Mouse (Mus musculus) CH12.LX (cell line): Measurements from ENCODE around the gene Tlk2. TPM values are rescaled to one million over a fixed set of nuclear protein-coding genes. Genes with fewer than 3 reads are reported as not detected.

Experiments
- DNase-seq: peaks from one replicate; pipeline ENCODE4 v3.0.0-alpha.2; 2013; ENCODE audit errors: extremely low read depth
- H3K27ac ChIP-seq: 2 replicates; pipeline ENCODE4 v1.5.1; 2012; ENCODE audit warnings: low read depth, mild to moderate bottlenecking, control low read depth, moderate library complexity; ENCODE audit not compliant: insufficient read depth
- H3K27me3 ChIP-seq: replicated peaks from 2 replicates; pipeline ENCODE3; 2012; ENCODE audit warnings: inconsistent platforms
- H3K36me3 ChIP-seq, 2 experiments: replicated peaks in 1 of 2; 2 replicates each; pipeline versions ENCODE3 to v1.6.1; 2012; ENCODE audit warnings: inconsistent platforms in 1 of 2, low read length in 1 of 2, mild to moderate bottlenecking in 1 of 2, mixed read lengths in 1 of 2, moderate library complexity in 1 of 2; ENCODE audit not compliant: control insufficient read depth in 1 of 2, insufficient read depth in 1 of 2
- H3K4me1 ChIP-seq, 2 experiments: 2 replicates each; pipeline ENCODE4 v1.6.1; 2012; ENCODE audit warnings: inconsistent platforms in 1 of 2, moderate library complexity in 1 of 2; ENCODE audit not compliant: insufficient read depth in 2 of 2, control insufficient read depth in 1 of 2
- H3K4me2 ChIP-seq: 2 replicates; pipeline ENCODE4 v1.6.1; 2012; ENCODE audit warnings: low read depth, mild to moderate bottlenecking, control low read depth; ENCODE audit not compliant: poor library complexity, insufficient read depth, severe bottlenecking
- H3K4me3 ChIP-seq, 3 experiments: fragments of 150-350 bp in 1 of 3; sonication (generic) in 1 of 3; replicated peaks in 1 of 3; 2 replicates each; pipeline versions ENCODE3 to v1.5.1; 2011 to 2012; ENCODE audit warnings: low read depth in 2 of 3, low read length in 2 of 3, mild to moderate bottlenecking in 2 of 3, moderate library complexity in 2 of 3, control low read depth in 1 of 3, improper control_type of control experiment in 1 of 3, inconsistent platforms in 1 of 3, mixed read lengths in 1 of 3; ENCODE audit not compliant: poor library complexity in 1 of 3
- H3K79me2 ChIP-seq: replicated peaks from 2 replicates; pipeline ENCODE4 v1.6.1; 2012; ENCODE audit warnings: mild to moderate bottlenecking, moderate library complexity; ENCODE audit not compliant: control insufficient read depth, poor library complexity, insufficient read depth, severe bottlenecking; ENCODE audit errors: extremely low read depth
- H3K9ac ChIP-seq: 2 replicates; pipeline ENCODE4 v1.6.1; 2012; ENCODE audit warnings: low read depth, mild to moderate bottlenecking, control low read depth, moderate library complexity; ENCODE audit not compliant: insufficient read depth
- H3K9me3 ChIP-seq: replicated peaks from 2 replicates; pipeline ENCODE3; 2012; ENCODE audit warnings: low read length, inconsistent platforms, mixed read lengths
- CHD1 ChIP-seq: IDR thresholded peaks from 2 replicates; pipeline ENCODE4 v1.6.1; 2012; ENCODE audit warnings: low read depth, low read length, improper control_type of control experiment, inconsistent platforms
- CTCF ChIP-seq, 2 experiments: IDR thresholded peaks in 1 of 2; conservative IDR thresholded peaks in 1 of 2; 2 replicates each; pipeline ENCODE4 v1.5.1; 2011 to 2012; ENCODE audit warnings: low read depth in 2 of 2, low read length in 2 of 2, improper control_type of control experiment in 1 of 2, inconsistent platforms in 1 of 2, mild to moderate bottlenecking in 1 of 2, moderate library complexity in 1 of 2
- ELF1 ChIP-seq: IDR thresholded peaks from 2 replicates; pipeline ENCODE4 v1.6.1; 2014; ENCODE audit warnings: low read depth, mild to moderate bottlenecking, inconsistent platforms, low read length, improper control_type of control experiment
- IRF4 ChIP-seq: IDR thresholded peaks from 2 replicates; pipeline ENCODE4 v1.6.1; 2014; ENCODE audit warnings: low read depth, mild to moderate bottlenecking, inconsistent platforms, low read length, improper control_type of control experiment
- JUN ChIP-seq: IDR thresholded peaks from 2 replicates; pipeline ENCODE4 v1.6.1; 2011; ENCODE audit warnings: low read depth, mild to moderate bottlenecking, low read length, improper control_type of control experiment, moderate library complexity; ENCODE audit not compliant: insufficient read depth
- KAT2A ChIP-seq: IDR thresholded peaks from 2 replicates; pipeline ENCODE4 v1.6.1; 2012; ENCODE audit warnings: low read length, improper control_type of control experiment, inconsistent platforms; ENCODE audit not compliant: insufficient replicate concordance
- MAFK ChIP-seq: IDR thresholded peaks from 2 replicates; pipeline ENCODE4 v1.6.1; 2011; ENCODE audit warnings: low read length, improper control_type of control experiment; ENCODE audit not compliant: insufficient replicate concordance
- MYC ChIP-seq: IDR thresholded peaks from 2 replicates; pipeline ENCODE4 v1.6.1; 2011; ENCODE audit warnings: low read depth, mild to moderate bottlenecking, improper control_type of control experiment, low read length
- NRF1 ChIP-seq: IDR thresholded peaks from 2 replicates; pipeline ENCODE4 v1.6.1; 2014; ENCODE audit warnings: low read depth, mild to moderate bottlenecking, inconsistent platforms, low read length, improper control_type of control experiment, moderate library complexity
- POLR2AphosphoS2 ChIP-seq: IDR thresholded peaks from 2 replicates; pipeline ENCODE4 v1.6.1; 2011; ENCODE audit warnings: low read depth, low read length, improper control_type of control experiment
- RCOR1 ChIP-seq: conservative IDR thresholded peaks from 2 replicates; pipeline ENCODE4 v1.6.1; 2012; ENCODE audit warnings: low read depth, mild to moderate bottlenecking, inconsistent platforms, low read length, improper control_type of control experiment
- SIN3A ChIP-seq: IDR thresholded peaks from 2 replicates; pipeline ENCODE4 v1.6.1; 2012; ENCODE audit warnings: low read length, improper control_type of control experiment, inconsistent platforms
- TBP ChIP-seq: conservative IDR thresholded peaks from 2 replicates; pipeline ENCODE4 v1.6.1; 2011; ENCODE audit warnings: low read depth, low read length, improper control_type of control experiment
- TCF12 ChIP-seq: IDR thresholded peaks from 2 replicates; pipeline ENCODE4 v1.6.1; 2014; ENCODE audit warnings: low read depth, mild to moderate bottlenecking, inconsistent platforms, low read length, improper control_type of control experiment
- UBTF ChIP-seq: IDR thresholded peaks from 2 replicates; pipeline ENCODE4 v1.6.1; 2012; ENCODE audit warnings: low read depth, mild to moderate bottlenecking, inconsistent platforms, low read length, improper control_type of control experiment, moderate library complexity
- USF1 ChIP-seq: IDR thresholded peaks from 2 replicates; pipeline ENCODE4 v1.6.1; 2014; ENCODE audit warnings: low read depth, mild to moderate bottlenecking, inconsistent platforms, low read length, improper control_type of control experiment
- ZKSCAN1 ChIP-seq: IDR thresholded peaks from 2 replicates; pipeline ENCODE4 v1.6.1; 2012; ENCODE audit warnings: low read depth, inconsistent platforms, low read length, improper control_type of control experiment, borderline replicate concordance
- ZMIZ1 ChIP-seq: IDR thresholded peaks from 2 replicates; pipeline ENCODE4 v1.6.1; 2012; ENCODE audit warnings: low read depth, mild to moderate bottlenecking, inconsistent platforms, low read length, improper control_type of control experiment
- dilution Hi-C: fragments of 300-500 bp; cut with MboI; formaldehyde crosslinking; loops from 2 replicates; pipeline ENCODE4 v1.14.3; 2020; ENCODE audit warnings: low sequenced_read_pairs; ENCODE audit not compliant: extremely low pct_unique_long_range_greater_than_20kb, extremely low pct_ligation_motif_present
- in situ Hi-C: fragments of 300-500 bp; cut with MboI; formaldehyde crosslinking; loops from 3 replicates; pipeline ENCODE4 v1.14.3; 2019; ENCODE audit warnings: low sequenced_read_pairs, low pct_ligation_motif_present, low pct_unique_long_range_greater_than_20kb, mixed read lengths
- polyA plus RNA-seq: library from polyadenylated mRNA; unstranded; fragments of >175 nt; gene quantifications from 2 replicates; pipeline ENCODE4 v1.2.1, GENCODE M21; 2012; ENCODE audit warnings: low read depth; ENCODE audit not compliant: insufficient read length
- total RNA-seq, 2 experiments: library from RNA; depleted of rRNA; stranded (reverse); fragments of 300-350 nt in 1 of 2; fragments of >200 nt in 1 of 2; gene quantifications; 2 replicates each; pipeline ENCODE4 v1.2.3; 2012 to 2014

The Tlk2 gene
- total and polyA plus RNA-seq, 3 experiments, result 78.0 to 90.6 (median 85.1) TPM

- no peaks in the 10 kb centered on the region for H3K27me3 ChIP-seq
- no peak overlapping the region for H3K27ac ChIP-seq
- no peak for DNase-seq
- H3K9ac ChIP-seq, result no peak overlapping the region
- no peaks in the 10 kb centered on the region for H3K79me2 ChIP-seq
- dilution Hi-C loops (no loop called here), in situ Hi-C loops (no loop called here)
- TF ChIP-seq MAFK (no peak), MYC (no peak), JUN (no peak)
- H3K4me1 ChIP-seq, result peaks cover 0 to 4% of the 10 kb centered on the region in 2 experiments; a peak in 2 of 4 replicates
- H3K4me2 ChIP-seq, result no peak overlapping the region
- H3K9me3 ChIP-seq, result no peaks in the 10 kb centered on the region
- no peak overlapping the region for H3K4me3 ChIP-seq
- no peaks in the 10 kb centered on the region for H3K36me3 ChIP-seq
These were observed 26.2 kb upstream of the Tlk2 start for GRCm38 (mm10) chr11:105152357-105152899.

- DNase-seq, result no peak
- in situ Hi-C loops, result no loop called here
- dilution Hi-C loops, result no loop called here
- H3K9ac ChIP-seq, result no peak overlapping the region
- no peak overlapping the region for H3K4me3 ChIP-seq
- no peak overlapping the region for H3K4me2 ChIP-seq
- no peak overlapping the region for H3K27ac ChIP-seq
- H3K4me1 ChIP-seq, result peaks cover 0 to 4% of the 10 kb centered on the region in 2 experiments; a peak in 2 of 4 replicates
- no peaks in the 10 kb centered on the region for H3K36me3 ChIP-seq
- H3K79me2 ChIP-seq, result no peaks in the 10 kb centered on the region
- H3K9me3 ChIP-seq, result no peaks in the 10 kb centered on the region
- no peaks in the 10 kb centered on the region for H3K27me3 ChIP-seq
- TF ChIP-seq TBP (no peak), MAFK (no peak), CHD1 (no peak), SIN3A (no peak), ZMIZ1 (no peak), ZKSCAN1 (no peak), NRF1 (no peak), ELF1 (no peak), UBTF (no peak), POLR2AphosphoS2 (no peak), KAT2A (no peak), CTCF (conservative IDR thresholded peaks at IDR 0.05 in 1 of 2, IDR thresholded peaks at IDR 0.05 in 1 of 2; ENCODE audit: low read depth in 2 of 2, low read length in 2 of 2) (no peak), TCF12 (no peak), USF1 (no peak), RCOR1 (no peak), IRF4 (no peak)
These were observed 25.4 kb upstream of the Tlk2 start for GRCm38 (mm10) chr11:105153068-105153833.
